Mouse (Mus musculus) T-cell, adult 66 days (primary cell): ENCODE data around the gene Adh6a. TPM values are rescaled to one million over a fixed set of nuclear protein-coding genes. Genes with fewer than 3 reads are reported as not detected.

Experiments used
- total RNA-seq, 2 experiments: library from RNA; stranded (reverse); gene quantifications; 3 replicates in 1 of 2; 4 replicates in 1 of 2; pipeline ENCODE4 v1.2.4; 2023

Gene Adh6a
- not detected for total RNA-seq

DNA sequence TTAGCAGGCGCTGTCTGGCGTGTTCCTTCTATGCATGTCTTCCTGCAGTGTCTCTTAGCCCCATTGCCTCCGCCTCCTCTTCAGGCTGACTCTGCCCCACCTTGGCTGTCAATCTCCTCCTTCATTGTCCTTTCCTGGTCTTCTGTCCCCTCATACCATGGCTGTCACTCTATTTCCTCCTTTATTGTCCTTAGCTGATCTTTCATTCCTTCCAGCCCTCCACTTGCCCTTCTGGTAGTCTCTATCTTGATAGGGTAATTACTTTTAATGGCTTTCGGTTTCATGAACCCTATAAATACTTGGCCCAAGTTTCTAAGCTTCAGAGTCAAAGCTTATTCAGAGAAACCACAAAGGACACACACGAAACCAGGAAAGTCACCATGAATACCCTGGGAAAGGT is at the start of gene Adh6a:
TSS of gene Adh6a (plus strand) at position 322 of the 400 bp plus-strand sequence.

DNA sequence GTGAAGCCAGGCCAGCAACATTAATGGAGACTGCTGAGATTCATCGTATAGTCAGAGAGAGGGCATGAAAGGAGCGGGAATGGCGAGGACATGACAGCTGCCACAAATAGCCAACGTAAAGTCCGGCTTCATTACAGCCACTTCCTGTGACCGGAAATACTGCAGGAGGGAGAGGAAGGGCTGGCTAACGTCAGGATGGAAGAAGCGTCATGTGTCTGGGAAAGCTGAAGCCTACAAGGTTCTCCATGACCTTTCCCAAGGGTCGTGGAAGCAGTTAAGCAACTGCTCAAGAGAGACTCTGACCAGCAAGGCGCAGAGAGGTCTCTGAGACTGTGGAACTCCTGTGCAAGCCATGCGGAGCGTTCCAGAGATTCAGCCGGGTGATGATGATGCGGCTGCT is 28.4 kb downstream of the Adh6a start, which contains the start of gene Adh6b:
TSS of gene Adh6b (plus strand) at position 305 of the 400 bp plus-strand sequence.

Other genes with a start within 250 kb of the Adh6a start
- gene 1110002E22Rik, start 248.2 kb upstream of the Adh6a start, total RNA-seq = not detected
- not detected for gene Gm5105, start 245.9 kb upstream of the Adh6a start, total RNA-seq
- gene Trmt10a, start 169.8 kb upstream of the Adh6a start, total RNA-seq = 10 to 100 TPM; 10.4 to 12.6 TPM
- 1 to 10 TPM; 1.9 to 2.5 TPM for gene Mttp, start 168.3 kb upstream of the Adh6a start, total RNA-seq
- gene 4930579F01Rik, start 119.5 kb upstream of the Adh6a start, total RNA-seq = not detected
- not detected for gene Adh7, start 95.5 kb upstream of the Adh6a start, total RNA-seq
- gene Adh1, start 52.3 kb upstream of the Adh6a start, total RNA-seq = 1 to 10 TPM; 4.7 to 7.6 TPM
- gene Adh6b, start 28.5 kb downstream of the Adh6a start, total RNA-seq = not detected
- not detected for gene Adh4, start 102.2 kb downstream of the Adh6a start, total RNA-seq
- gene Adh5, start 129.8 kb downstream of the Adh6a start, total RNA-seq = 10 to 100 TPM; 79.9 to 88.6 TPM
- gene Metap1, start 176.2 kb downstream of the Adh6a start, total RNA-seq = 10 to 100 TPM; 44.9 to 52.8 TPM
- gene Eif4e, start 212.9 kb downstream of the Adh6a start, total RNA-seq = 10 to 100 TPM; 61.5 to 74.8 TPM